Mouse (Mus musculus) telencephalon, adult 2 months (tissue): ENCODE measurements at regions not wholly inside any gene's neighbourhood (a gene's known extent, or its start where the extent isn't known, plus 50 kb on each side); places are given as distances from the start of the nearest gene placed in this dataset.
A peak's percentile ranks its signal among the peaks of the same experiment; 100 is the strongest.

ENCODE experiments used
- DNase-seq: peaks from one replicate; pipeline ENCODE4 v3.0.0-alpha.2; 2011; ENCODE audit warnings: low read depth, low spot score

GRCm38 (mm10) chr4:39179445-39179844, 270.6 kb upstream of the 1700009N14Rik start:
- no peak for DNase-seq

GRCm38 (mm10) chr4:39185680-39186079, 264.4 kb upstream of the 1700009N14Rik start:
- DNase-seq = peak; percentile 53

GRCm38 (mm10) chr4:39199152-39199551, 250.9 kb upstream of the 1700009N14Rik start:
- DNase-seq = peak; percentile 90

GRCm38 (mm10) chr4:39210599-39210998, 239.5 kb upstream of the 1700009N14Rik start:
- DNase-seq = no peak
